Mouse (Mus musculus) lung, postnatal 14 days (tissue): Measurements from ENCODE around the gene Banf1.
"Not testable (repeated sequence)": the region's sequence is repeated elsewhere in the genome, so short reads cannot be mapped to it uniquely, and the experiment has no call there.

ENCODE experiments used
- DNase-seq: peaks from one replicate; pipeline ENCODE4 v3.0.0; 2021

The Banf1 gene

DNA sequence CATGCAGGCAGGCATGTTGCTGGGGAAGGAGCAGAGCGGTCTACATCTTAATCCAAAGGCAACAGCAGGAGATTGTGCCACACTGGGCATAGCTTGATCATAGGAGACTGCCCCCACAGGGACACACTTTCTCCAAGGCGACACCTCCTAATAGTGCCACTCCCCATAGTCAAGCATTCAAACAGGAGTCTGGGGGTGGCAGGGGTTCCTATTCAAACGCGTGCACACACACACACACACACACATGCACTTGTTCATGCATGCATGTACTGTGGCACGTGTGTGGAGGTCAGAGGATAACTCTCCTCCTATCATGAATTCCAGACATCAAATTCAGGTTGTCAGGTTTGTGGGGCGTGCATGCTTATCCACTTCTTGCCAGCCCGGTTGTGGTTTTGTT lies 5.8 kb upstream of the Banf1 start:
- DNase-seq, result no peak

DNA sequence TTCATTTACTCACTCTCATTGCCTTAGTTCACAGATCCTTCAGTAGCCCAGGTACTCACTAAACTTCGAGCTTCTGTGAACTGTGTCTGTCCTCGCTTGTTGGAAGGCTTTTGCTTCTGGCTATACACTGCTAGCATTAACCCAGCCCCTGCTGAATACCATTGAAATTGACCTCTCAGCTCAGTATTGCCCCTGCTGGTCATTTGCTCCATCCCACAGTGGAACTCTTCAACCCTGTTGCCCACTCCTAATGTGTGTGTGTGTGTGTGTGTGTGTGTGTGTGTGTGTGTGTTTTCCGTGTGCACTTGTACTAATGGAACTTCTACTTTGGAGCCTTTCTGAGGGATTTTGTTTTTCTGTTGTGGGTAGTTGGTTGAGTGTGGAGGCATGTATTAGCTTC lies 4.0 kb upstream of the Banf1 start:
- no peak for DNase-seq

GRCm38 (mm10) chr19:5367455-5367854 lies 487 bp upstream of the Banf1 start:
- DNase-seq, result no peak

DNA sequence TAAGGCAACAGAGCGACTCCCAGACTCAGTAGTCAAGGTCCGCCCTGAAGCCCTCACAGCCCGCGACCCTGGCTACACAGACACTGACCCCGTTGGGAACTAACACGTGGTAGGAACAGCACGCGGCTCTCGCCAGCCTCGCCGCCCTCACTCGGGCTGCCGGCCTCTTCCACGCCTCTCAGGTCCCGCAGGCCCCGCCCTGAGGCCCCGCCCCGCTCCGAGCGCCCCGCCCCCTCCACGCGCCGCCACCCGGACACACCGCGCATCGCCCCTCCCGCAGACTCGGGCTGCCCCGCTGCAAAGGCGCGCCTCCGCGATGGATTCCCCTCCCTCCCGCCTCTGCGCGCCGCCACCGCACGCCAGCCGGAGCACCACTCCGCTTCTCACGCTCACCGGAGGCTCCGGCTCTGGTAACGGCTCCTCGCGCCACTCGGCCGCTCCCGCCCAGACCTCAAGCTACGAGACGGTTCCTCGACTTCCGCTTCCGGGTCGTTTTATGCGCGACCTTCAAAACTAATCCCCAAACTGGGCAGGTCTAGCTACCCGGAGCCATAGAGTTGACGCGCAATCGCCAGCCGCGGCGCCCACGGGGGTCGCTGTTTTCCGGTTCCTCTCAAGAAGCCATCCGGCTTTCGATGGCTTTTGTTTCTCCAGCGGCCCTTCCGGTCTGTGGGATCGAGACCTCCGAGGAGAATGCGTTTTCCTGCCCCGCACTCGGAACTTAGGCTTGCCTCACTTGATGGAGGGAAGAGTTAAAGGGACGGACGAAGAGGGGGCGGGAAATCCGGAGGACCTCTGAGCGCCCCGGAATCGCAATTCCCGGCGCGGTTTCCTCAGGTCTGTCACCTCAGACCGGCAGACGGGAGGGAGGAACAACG lies 554 bp downstream of the Banf1 start, which contains the start of gene Eif1ad:
TSS of gene Eif1ad (plus strand) at position 567 of the 878 bp plus-strand sequence.
- DNase-seq, result peak; percentile 95

DNA sequence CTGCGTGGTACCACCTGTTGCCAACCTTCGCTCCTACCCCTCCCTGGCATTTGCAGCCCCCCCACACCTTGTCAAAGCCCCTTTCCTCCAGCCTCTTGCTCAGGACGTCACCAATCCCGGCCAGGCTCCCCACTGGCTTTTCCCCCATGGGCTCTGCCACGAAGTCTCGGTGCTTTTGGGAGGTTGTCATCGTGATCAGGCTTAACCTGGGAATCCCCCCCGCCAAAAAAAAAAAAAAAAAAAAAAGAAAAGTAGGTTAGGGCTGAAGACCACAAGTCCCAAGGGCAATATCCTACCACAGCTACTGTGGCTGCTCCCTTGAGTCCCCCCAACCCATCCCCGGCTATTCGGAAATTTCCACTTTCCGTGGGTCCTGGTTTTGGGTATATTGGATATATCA lies 1.2 kb downstream of the Banf1 start:
- no peak for DNase-seq

DNA sequence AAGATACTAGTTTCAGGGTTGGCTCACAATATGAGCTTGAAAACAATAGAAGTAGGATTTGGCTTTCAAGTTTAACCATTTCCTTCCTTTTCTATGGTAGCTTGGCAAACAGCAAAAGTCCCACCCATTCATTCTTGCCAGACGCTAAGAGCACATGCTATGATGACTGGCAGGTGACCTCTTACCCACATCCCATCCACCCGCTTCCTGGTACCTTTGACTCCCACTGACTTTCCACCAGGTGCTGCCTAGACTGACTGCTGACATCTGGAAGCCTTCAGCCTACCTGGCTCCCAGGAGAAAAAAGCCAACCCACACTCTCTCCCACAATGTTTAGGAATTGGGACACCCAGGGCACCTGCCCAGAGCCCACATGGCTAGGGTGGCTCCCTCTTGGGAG lies 2.8 kb downstream of the Banf1 start:
- DNase-seq, result no peak

DNA sequence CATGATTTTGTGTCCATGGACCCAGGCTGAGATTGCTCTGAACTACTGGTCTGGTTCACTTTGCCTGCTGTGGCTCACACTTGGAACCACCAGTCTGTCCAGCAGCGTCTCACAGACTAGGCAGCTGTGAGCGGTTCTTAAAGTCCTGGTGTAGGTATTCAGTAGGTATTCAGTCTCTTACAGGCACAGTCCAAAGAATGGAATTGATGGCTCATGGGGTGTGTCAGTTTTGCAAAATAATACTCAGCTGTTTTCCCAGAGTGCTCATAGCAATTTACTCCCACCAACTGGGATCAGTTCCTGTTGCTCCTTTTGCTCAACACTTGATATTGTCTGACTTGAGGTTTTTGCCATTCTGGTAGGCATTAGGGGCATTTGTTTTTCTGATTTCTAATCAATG lies 4.8 kb downstream of the Banf1 start:
- no peak for DNase-seq

GRCm38 (mm10) chr19:5356080-5356479 lies 10.9 kb downstream of the Banf1 start:
- no peak for DNase-seq

DNA sequence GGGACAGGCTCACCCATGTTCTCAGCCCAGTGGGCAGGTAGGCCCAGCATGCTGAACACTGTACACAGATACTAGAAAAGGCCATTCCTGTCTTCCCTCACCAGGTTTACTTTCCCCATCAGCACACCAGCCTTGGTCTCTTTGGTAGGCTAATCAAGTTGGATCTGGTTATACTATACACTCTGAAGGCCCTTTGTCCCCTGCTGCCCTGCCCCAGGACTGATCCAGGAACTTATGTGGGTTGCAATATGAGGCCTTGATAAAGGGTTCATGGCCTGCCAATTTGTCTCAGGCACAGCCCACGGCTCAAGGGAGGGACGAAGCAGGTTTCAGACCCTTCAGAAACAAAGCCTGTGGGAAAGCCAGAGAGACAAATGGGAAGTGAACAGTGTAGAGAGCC lies 13.4 kb downstream of the Banf1 start:
- DNase-seq, result no peak

DNA sequence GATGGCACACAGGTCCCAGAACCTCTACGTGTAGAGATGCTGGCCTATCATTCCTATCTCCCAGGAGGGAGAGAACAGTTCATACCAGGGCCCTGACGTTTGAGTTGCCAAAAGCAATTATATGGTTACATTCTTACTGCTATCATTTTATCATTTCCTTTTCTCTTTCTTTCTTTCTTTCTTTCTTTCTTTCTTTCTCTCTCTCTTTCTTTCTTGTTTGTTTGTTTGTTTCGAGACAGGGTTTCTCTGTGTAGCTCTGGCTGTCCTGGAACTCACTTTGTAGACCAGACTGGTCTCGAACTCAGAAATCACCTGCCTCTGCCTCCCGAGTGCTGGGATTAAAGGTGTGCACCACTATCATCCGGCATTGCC lies 17.5 kb downstream of the Banf1 start, which contains the start of gene Cst6:
TSS of gene Cst6 (minus strand) at position 73 of the 372 bp plus-strand sequence.
- not testable (repeated sequence) for DNase-seq

GRCm38 (mm10) chr19:5348526-5349501 lies 18.2 kb downstream of the Banf1 start:
- peak; percentile 6 for DNase-seq

GRCm38 (mm10) chr19:5348064-5348463 lies 18.9 kb downstream of the Banf1 start:
- no peak for DNase-seq

DNA sequence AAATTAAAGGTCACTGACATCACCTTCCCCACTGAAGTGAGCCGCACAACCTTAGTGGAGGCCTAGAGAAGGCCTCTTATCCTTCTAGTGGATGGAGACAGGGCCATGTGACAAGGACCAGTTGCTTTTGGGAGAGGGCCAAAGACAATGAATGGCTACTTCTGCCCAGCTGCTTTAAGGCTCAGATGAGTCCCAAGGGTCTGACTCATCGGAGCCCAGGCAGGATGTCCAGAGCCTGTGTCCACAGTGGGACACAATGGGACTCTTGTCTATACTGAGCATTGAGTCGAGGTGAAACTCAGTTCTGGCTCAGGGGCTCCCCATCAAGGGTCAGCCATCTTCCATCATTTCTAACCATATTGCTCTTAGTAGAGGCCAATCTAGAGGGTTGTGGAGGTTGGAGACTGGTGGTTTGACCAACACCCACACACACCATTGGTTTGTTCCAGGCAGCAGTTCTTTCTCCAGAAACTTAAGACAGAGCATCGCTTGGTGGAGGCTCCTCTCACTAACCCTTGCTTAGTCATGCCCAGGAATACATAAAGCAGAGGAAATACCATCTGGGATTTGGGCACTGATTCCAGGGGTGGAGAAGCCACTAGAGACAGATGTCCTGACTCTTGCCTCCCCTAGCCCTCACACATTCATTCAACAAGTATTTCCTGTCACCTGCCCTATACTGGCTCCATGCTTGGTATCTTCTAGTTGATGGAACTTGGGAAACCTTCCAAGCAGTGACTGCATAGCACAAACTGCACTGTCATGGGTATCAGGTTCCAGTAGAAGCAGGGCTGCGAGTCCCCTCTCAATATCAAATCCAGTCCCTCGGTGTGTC lies 21.5 kb downstream of the Banf1 start:
- DNase-seq, result no peak

DNA sequence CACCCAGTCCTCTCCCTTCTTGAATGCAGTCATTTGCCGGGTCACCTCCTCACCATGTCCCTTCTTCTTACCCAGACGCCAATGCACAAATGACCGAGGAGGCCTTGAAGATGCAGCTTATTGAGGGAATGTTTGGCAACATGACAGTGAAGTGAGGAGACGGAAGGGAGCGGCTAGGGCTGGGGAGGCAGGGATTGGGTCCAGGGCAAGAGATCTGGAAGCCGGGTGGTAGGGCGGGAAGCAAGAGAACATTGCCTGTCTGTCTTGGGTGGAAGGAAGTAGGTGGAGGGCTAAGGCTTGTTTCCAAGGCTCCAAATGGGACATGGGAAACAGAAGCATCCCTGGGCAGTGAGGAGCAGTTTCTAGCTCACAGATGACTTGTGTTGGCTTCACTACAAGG lies 25.6 kb downstream of the Banf1 start:
- no peak for DNase-seq

- peak; percentile 85 for DNase-seq
Observed at GRCm38 (mm10) chr19:5337975-5338374, 29.0 kb downstream of the Banf1 start.

DNA sequence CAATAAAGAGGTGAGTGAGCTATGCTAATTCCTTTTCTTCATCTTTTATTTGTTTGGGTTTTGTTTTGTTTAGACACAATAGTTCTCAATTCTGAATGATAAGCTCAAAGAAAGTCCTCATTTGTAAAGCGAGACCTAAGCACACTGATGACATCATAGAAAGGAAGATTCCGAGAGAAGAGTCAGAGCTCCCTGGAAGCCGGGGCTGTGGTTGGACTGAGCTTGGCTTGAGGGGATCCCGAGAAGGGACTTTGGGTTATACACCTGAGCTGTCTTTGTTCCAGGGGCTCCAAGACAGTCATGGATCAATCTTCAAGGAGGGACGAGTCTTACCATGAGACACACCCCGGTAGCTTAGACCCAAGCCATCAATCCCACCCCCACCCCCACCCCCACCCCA lies 31.5 kb downstream of the Banf1 start, which contains the start of gene Catsper1:
TSS of gene Catsper1 (plus strand) at position 301 of the 400 bp plus-strand sequence.
- no peak for DNase-seq

DNA sequence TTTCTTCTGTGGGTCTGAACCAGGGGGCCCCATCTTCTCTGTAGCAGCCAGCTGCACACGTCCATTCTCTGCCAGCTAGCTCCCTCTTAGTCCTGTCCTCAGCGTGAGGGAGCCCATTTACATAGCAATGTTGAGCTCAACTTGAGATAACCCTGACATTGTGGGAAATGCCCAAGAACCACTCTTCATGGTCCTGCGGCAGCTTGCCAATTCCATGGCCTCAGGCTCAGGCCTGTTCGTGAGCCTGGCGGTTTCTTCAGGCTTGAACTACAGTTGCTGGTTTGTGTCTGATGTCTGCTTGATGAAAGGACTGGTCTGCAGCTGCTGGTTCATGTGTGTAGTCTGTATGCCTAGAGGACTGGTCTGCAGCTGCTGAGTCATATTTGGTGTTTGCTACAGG lies 32.2 kb downstream of the Banf1 start:
- DNase-seq, result peak; percentile 9

DNA sequence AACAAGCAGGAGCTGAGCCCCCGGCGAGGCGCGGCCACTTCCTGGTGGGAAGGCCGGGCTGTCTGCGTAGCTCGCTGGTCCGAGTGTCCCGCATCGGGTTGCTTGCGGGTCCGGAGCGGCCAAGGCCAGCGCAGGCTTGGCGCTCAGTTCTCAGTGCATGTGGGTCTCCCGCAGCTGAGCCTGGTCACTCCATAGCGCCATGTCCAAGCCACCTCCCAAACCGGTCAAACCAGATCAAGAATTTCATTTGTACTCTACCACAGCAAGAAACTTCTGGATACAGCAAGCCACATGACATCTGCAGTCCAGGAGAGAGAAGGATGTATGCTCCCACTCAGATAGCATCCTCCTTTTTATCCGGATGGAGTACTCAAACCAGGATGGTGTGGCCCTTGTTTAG lies 39.0 kb downstream of the Banf1 start:
- no peak for DNase-seq

DNA sequence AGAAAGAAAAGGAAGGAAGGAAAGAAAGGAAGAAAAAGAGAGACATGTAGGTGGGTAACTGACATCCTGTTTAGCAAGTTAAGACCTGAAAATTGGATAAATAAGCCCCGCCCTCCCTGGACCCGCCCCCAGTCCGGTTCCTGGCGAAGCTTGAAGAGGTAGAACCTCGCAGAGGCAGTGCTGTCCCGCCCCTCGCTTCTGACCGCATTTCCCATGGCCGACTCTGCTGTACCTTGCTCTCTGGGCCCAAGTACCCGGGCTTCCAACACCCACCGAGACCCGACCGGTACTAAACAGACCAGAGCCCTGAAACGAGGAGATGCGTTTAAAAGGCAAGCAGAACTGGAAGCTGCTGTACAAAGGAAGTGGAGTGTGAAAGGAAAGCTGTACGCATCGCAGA lies 43.2 kb downstream of the Banf1 start:
- DNase-seq, result peak; percentile 15
